Mouse (Mus musculus) hindbrain, embryonic 13.5 days (tissue): ENCODE measurements around the gene Ncoa3. TPM values are rescaled to one million over a fixed set of nuclear protein-coding genes. Genes with fewer than 3 reads are reported as not detected.
"Not testable (repeated sequence)": the region's sequence is repeated elsewhere in the genome, so short reads cannot be mapped to it uniquely, and the experiment has no call there.

Experiments used
- ATAC-seq: fragments of 200-750 bp; cut with Nextera tagmentation; 2 replicates; pipeline ENCODE4 v1.8.0; 2017; ENCODE audit warnings: moderate TSS enrichment; ENCODE audit not compliant: low FRiP score
- H3K27ac ChIP-seq: fragments of 300-500 bp; sonication (generic); 2 replicates; pipeline ENCODE4 v1.5.1; 2015; ENCODE audit warnings: inconsistent platforms, mild to moderate bottlenecking, moderate library complexity
- H3K27me3 ChIP-seq: fragments of 300-500 bp; sonication (generic); 2 replicates; pipeline ENCODE4 v1.6.1; 2015; ENCODE audit warnings: mild to moderate bottlenecking, inconsistent platforms
- H3K36me3 ChIP-seq: fragments of 300-500 bp; sonication (generic); 2 replicates; pipeline ENCODE4 v1.6.1; 2015; ENCODE audit warnings: mild to moderate bottlenecking, inconsistent platforms
- H3K4me1 ChIP-seq: fragments of 300-500 bp; sonication (generic); replicated peaks from 2 replicates; pipeline ENCODE4 v1.6.1; 2015; ENCODE audit warnings: inconsistent platforms
- H3K4me2 ChIP-seq: fragments of 300-500 bp; sonication (generic); 2 replicates; pipeline ENCODE4 v1.6.1; 2015; ENCODE audit warnings: inconsistent platforms, mild to moderate bottlenecking, moderate library complexity
- H3K4me3 ChIP-seq: fragments of 300-500 bp; sonication (generic); 2 replicates; pipeline ENCODE4 v1.5.1; 2015; ENCODE audit warnings: mild to moderate bottlenecking, inconsistent platforms
- H3K9ac ChIP-seq: fragments of 300-500 bp; sonication (generic); 2 replicates; pipeline ENCODE4 v1.6.1; 2015; ENCODE audit warnings: mild to moderate bottlenecking, inconsistent platforms
- H3K9me3 ChIP-seq: fragments of 300-500 bp; sonication (generic); 2 replicates; pipeline ENCODE4 v1.6.1; 2016; ENCODE audit warnings: inconsistent platforms
- WGBS: fragments of 180-500 bp; shearing (Covaris S2); methylation state at CpG from one replicate; pipeline ENCODE4 v1.1.7; 2015; 5-methylcytosine and 5-hydroxymethylcytosine counted together
- polyA plus RNA-seq: library from polyadenylated mRNA; unstranded; fragments of >200 nt; fragmentation: Nextera tagmentation; extraction: Ambion mirVana; gene quantifications from 2 replicates; pipeline ENCODE4 v1.2.1, GENCODE M21; 2015

The Ncoa3 gene
- polyA plus RNA-seq, 1 experiment from 2014 or later = 12.0 TPM

DNA sequence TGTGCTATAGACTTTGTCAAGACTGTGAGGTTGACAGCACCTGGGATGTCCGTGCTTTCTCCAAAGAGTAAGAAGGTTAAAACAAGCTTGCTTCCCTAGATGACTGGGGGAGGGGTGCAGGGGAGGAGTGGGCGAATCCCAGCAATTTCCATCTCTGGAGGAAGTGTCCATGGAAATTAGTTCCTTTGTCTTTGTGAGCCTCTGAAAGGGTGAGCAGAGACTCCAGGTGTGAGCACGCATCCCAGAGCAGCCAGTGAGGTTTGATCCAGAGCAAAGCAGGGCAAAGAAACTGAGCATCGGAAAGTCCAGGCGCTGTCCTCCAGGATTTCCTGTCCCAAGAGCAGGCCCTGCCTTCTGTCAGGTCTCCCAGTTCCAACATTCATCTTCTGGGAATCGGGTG lies 81.9 kb downstream of the Ncoa3 start:
- Histone ChIP-seq H3K27ac (peak overlapping the region; percentile 26; the same call in 1 of the 2 replicates), H3K4me3 (no peak overlapping the region), H3K4me2 (no peak overlapping the region), H3K9ac (no peak overlapping the region), H3K4me1 (peaks cover 14% of the 10 kb centered on the region), H3K9me3 (no peaks in the 10 kb centered on the region), H3K27me3 (no peaks in the 10 kb centered on the region), H3K36me3 (peaks cover 63% of the 10 kb centered on the region)
- WGBS = 53% methylated on average over 6 of the region's 6 CpGs
- no peak for ATAC-seq

DNA sequence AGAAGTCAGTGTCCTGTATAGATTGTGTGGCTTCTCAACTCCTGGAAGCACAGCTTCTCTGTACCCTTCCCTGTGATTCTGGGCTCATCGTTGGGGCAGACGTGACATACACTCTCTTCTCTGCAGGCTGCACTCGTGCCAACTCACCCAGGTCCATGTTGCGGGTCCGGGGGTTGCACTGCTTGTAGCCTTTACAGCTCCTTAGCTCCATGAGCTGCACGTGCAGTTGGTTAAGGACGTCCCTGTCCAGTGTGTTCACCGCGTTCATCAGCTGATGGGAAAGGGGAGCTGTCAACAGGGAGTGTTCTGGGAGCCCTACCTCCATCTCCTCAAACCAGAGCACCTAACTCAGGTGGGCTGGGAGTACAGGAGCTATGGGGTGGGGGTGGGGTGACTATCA lies 84.9 kb downstream of the Ncoa3 start:
- ATAC-seq = no peak
- no peak overlapping the region for H3K9ac ChIP-seq
- H3K9me3 ChIP-seq = no peaks in the 10 kb centered on the region
- H3K4me2 ChIP-seq = no peak overlapping the region
- no peak overlapping the region for H3K4me3 ChIP-seq
- 88% methylated on average over 9 of the region's 9 CpGs for WGBS
- H3K36me3 ChIP-seq = peaks cover 52% of the 10 kb centered on the region
- no peak overlapping the region for H3K27ac ChIP-seq
- no peaks in the 10 kb centered on the region for H3K27me3 ChIP-seq
- H3K4me1 ChIP-seq = peaks cover 23% of the 10 kb centered on the region

DNA sequence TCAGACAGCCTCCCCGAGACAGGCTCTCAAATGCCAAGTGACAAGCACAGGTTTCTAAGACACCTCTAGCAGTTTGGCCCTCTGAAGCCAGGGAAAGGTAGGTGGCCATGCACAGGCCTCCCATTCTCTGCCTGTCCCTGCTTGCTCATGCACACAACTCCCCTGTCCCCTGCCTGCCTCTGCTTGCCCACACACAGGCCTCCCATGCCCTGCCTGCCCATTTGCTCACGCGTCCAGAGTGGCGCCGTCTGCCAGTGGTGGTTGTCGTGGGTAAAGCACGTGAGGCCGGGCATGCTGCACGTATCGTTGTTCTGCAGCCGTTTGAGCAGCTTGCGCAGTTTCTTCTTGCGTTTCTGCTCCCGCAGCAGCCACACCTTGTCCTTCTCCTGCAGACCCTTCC lies 86.8 kb downstream of the Ncoa3 start:
- Histone ChIP-seq H3K27me3 (no peaks in the 10 kb centered on the region), H3K9me3 (no peaks in the 10 kb centered on the region), H3K4me3 (no peak overlapping the region), H3K4me1 (peaks cover 32% of the 10 kb centered on the region), H3K36me3 (peaks cover 43% of the 10 kb centered on the region), H3K27ac (no peak overlapping the region), H3K9ac (no peak overlapping the region), H3K4me2 (no peak overlapping the region)
- no peak for ATAC-seq
- WGBS = 96% methylated on average over 14 of the region's 14 CpGs

DNA sequence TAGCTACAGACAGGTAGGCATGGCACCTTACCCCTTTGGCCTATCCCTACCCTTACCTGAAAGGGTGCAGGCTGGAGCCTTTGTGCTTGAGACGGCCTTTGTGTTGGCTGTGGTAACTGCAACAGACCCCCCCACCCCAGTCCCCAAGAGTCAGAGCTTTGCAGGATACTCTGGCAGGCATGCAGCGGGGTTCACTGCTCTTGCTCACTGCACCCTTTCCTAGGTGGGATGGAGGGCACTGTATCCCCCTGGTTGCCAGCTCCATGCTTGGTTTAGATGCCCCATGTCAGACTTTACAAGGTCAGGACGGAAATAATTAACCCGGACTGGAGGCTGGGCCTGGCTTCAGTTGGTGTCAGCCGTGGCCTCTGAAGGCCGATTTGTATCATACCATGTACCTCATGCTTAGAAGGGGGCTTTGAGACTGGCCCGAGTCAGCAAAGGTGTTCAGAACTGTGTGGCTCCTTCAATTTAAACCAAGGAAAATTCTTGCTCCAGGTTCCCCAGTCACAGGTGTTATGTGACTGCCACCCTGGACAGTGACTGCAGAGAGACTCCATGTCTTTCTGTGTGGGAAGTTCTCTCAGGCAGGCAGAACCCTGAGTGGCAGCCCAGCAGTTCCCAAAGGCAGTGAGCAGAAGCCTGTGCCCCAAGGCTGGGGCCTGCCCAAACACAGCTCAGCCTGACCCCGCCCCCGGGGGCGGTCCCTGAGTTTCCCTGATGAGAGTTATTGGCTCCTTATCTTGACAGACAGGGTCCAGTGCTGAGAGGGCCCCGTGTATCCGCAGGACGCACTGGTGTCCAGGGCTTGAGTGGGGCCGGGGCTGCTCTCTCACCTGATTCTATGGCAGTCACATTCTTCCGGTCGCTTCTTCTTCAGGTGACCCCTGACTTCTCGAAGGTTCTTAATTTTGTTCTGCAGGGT lies 87.8 kb downstream of the Ncoa3 start:
- 61% methylated on average over 17 of the region's 17 CpGs for WGBS
- Histone ChIP-seq H3K4me2 (no peak overlapping the region), H3K36me3 (peaks cover 39% of the 10 kb centered on the region), H3K9ac (no peak overlapping the region), H3K4me3 (no peak overlapping the region), H3K27ac (no peak overlapping the region), H3K27me3 (no peaks in the 10 kb centered on the region), H3K9me3 (no peaks in the 10 kb centered on the region), H3K4me1 (peaks cover 25% of the 10 kb centered on the region)
- ATAC-seq = no peak

DNA sequence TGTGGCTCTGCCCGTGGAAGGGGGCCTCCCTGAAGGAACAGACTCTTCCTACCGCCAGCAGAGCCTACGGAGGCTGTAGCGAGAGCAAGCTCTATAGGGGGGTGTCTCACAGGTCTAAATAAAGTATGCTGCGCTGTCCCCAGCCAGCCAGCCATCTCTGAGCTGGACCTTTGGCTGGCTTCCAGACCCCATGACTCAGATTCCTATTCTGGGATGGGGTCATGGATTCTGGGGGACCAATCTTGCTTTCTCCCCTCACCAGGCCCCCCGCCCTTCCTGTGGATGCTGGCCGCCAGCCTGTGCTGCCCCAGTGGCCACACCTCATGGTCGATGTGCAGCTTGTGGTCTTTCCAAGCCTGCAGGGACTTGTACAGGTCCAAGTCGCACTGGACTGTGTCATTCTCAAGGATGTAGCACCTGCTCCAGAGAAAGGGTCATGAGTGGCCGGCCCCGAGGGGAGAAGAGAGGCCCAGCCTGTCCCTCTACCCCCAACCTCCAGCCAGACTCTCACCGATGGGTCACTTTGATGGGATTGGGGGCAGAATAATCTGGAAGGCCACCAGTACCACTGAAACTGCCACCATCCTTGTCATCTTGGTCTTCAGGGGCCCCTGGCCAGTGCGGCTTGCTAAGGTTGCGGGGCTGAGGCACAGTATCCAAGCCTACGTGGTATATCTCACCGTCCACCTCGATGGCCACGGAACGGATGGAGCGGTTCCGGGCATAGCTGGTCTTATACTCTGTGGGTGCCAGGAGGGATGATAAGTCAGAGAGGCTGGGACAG lies 88.7 kb downstream of the Ncoa3 start:
- peaks cover 46% of the 10 kb centered on the region for H3K36me3 ChIP-seq
- no peak for ATAC-seq
- H3K4me2 ChIP-seq = no peak overlapping the region

DNA sequence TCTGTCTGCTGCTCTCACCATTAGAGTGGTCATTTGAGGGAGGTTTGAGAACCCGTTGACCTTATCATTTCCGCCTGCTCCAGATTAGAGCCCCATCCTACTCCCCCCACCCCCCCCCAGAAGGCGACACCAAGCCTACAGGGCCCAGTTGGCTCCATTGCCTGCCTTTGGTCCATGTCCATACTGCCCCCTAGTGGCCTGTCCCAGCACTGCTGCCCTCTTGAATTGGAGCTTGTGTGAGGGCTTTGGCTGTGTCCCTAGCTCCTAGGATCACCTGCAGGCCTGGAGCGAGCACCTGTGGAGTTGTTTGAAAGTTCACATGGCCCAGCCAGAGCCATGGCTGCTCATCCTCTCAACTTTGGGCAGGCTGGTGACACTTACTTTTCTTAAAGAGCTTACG lies 89.8 kb downstream of the Ncoa3 start:
- Histone ChIP-seq H3K4me1 (peaks cover 22% of the 10 kb centered on the region), H3K9ac (no peak overlapping the region), H3K36me3 (peaks cover 55% of the 10 kb centered on the region), H3K27me3 (no peaks in the 10 kb centered on the region), H3K9me3 (no peaks in the 10 kb centered on the region), H3K27ac (no peak overlapping the region), H3K4me3 (no peak overlapping the region), H3K4me2 (no peak overlapping the region)
- WGBS = 65% methylated on average over 5 of the region's 5 CpGs
- ATAC-seq = no peak

More for the DNA sequence above, 88.7 kb downstream of the Ncoa3 start:
- Histone ChIP-seq H3K4me3 (no peak overlapping the region), H3K4me1 (peaks cover 22% of the 10 kb centered on the region), H3K27ac (no peak overlapping the region), H3K27me3 (no peaks in the 10 kb centered on the region), H3K9me3 (no peaks in the 10 kb centered on the region), H3K9ac (no peak overlapping the region)
- WGBS = 86% methylated on average over 21 of the region's 21 CpGs

DNA sequence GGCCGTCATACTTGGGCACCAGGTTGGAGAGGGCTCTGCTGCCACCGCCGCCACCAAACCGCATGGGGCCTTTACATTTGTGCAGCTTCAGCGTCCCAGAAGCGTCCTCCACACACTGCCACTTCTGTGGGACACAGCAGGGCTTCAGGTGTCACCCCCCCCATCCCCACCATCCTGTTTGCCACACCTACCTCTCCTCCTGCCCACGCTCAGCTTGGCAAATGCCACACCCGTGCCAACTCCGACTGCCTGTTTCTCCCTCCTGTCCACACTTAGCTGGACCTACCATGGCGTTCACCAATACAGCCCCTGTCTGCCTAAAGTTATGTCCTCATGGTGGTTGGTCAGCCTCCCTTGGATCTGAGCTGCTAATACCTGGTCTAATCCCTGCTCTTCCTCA lies 90.2 kb downstream of the Ncoa3 start:
- H3K27ac ChIP-seq = no peak overlapping the region; the same call in 1 of the 2 replicates
- H3K4me2 ChIP-seq = no peak overlapping the region
- WGBS = 89% methylated on average over 10 of the region's 10 CpGs
- no peaks in the 10 kb centered on the region for H3K9me3 ChIP-seq
- no peak overlapping the region for H3K9ac ChIP-seq
- H3K36me3 ChIP-seq = peaks cover 55% of the 10 kb centered on the region
- no peaks in the 10 kb centered on the region for H3K27me3 ChIP-seq
- ATAC-seq = no peak
- H3K4me1 ChIP-seq = peaks cover 22% of the 10 kb centered on the region
- no peak overlapping the region for H3K4me3 ChIP-seq

DNA sequence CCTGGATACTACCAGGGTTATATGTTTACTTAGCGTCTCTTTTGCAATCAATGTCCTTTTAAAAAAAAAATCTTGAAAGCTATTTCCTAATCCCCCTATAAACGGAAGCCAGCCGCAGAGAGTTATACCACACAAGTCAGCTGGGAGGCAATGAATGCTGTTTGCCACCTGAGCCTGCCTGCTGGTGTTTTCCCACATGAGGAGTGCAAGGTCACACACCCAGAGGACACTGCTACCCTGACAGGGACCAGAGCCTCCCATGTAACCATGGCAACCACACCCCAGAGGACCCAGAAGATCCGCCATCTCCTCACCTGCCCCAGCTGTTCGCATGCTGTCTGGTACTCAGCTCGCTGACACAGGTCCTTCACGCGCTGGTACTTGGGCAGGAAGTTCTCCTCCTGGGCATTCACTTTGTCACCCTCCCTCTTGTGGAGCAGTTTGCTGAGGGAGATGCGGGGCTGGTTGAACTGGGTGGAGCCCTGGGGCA lies 91.2 kb downstream of the Ncoa3 start:
- Histone ChIP-seq H3K27ac (0 out of 2 replicates have a peak overlapping the region, but pooled peaks have one; percentile 1), H3K36me3 (peaks cover 50% of the 10 kb centered on the region), H3K9ac (peak overlapping the region; percentile 5; the same call in 1 of the 2 replicates), H3K4me2 (no peak overlapping the region), H3K4me1 (peaks cover 22% of the 10 kb centered on the region), H3K9me3 (no peaks in the 10 kb centered on the region), H3K4me3 (no peak overlapping the region), H3K27me3 (no peaks in the 10 kb centered on the region)
- ATAC-seq = no peak
- 55% methylated on average over 9 of the region's 9 CpGs for WGBS

DNA sequence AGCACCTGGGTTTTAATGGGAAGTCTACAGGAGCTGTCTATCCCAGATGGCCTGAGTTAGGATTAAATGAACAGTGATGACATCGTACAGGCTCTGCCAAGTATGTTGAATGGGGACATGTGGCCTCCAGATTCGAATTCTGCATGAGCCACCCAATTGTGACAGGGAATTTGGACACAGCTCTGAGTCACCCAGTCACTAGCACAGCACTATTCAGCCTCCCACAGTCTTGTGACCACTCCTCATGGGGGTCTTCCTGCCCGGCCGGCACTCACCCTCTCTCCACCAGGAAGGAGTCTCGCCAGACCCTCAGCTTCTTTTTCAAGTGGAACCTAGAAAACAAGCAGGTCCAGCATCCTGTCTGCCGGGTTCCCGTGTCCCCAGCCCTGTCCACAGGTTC lies 91.7 kb downstream of the Ncoa3 start:
- no peak overlapping the region for H3K4me2 ChIP-seq
- no peak overlapping the region for H3K4me3 ChIP-seq
- no peak overlapping the region for H3K9ac ChIP-seq
- no peak for ATAC-seq
- H3K27ac ChIP-seq = no peak overlapping the region
- peaks cover 49% of the 10 kb centered on the region for H3K36me3 ChIP-seq
- 91% methylated on average over 7 of the region's 7 CpGs for WGBS
- no peaks in the 10 kb centered on the region for H3K27me3 ChIP-seq
- H3K9me3 ChIP-seq = no peaks in the 10 kb centered on the region
- peaks cover 22% of the 10 kb centered on the region for H3K4me1 ChIP-seq

DNA sequence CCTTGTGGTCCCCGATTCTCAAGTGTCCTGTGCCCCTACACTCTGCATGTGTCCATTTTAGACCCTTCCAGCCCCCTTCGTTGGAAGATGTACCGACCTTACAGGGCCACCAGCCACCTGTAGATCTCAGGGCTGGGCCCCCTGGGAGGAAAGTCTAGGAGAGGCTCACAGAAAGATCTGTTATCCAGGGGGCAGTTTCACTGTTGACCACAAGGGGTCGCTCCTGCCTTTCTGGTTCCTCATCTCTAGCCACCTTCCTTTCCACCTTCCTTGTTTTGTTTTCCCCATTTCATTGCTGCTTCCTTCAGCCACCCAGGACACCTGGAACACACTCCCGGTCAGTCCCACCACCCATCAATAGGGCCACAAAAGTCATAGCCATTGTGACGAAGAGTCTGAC lies 92.5 kb downstream of the Ncoa3 start:
- not testable (repeated sequence) for H3K27ac ChIP-seq, H3K4me2 ChIP-seq
- WGBS = 37% methylated on average over 6 of the region's 6 CpGs

DNA sequence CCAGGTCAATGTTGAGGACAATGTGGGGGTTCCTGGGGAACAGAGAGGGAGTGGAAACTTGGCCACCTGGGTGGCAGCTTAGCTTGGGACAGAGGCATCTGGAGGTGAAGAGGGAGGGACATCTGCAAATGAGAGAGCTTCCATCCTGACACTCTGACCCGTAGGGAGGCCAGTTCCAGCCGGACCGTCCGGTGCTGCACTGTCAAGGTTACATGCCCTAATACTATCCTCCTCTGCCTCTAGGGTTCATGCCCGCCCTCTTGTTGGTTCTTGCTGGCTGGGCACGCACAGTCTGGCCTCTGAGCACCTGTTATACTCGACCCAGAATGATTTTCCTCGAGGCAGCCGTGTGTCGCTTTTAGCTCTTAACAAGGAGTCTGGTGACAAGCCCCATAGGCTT lies 93.3 kb downstream of the Ncoa3 start:
- H3K27me3 ChIP-seq = no peaks in the 10 kb centered on the region
- H3K9me3 ChIP-seq = no peaks in the 10 kb centered on the region
- peaks cover 27% of the 10 kb centered on the region for H3K4me1 ChIP-seq
- H3K36me3 ChIP-seq = peaks cover 41% of the 10 kb centered on the region
- no peak for ATAC-seq
- H3K9ac ChIP-seq = no peak overlapping the region
- H3K4me3 ChIP-seq = no peak overlapping the region
- H3K4me2 ChIP-seq = no peak overlapping the region
- no peak overlapping the region for H3K27ac ChIP-seq
- 92% methylated on average over 10 of the region's 10 CpGs for WGBS

More for the DNA sequence above, 92.5 kb downstream of the Ncoa3 start:
- not testable (repeated sequence) for H3K9ac ChIP-seq, H3K4me3 ChIP-seq, H3K9me3 ChIP-seq, ATAC-seq, H3K27me3 ChIP-seq
- peaks cover 43% of the 10 kb centered on the region for H3K36me3 ChIP-seq
- H3K4me1 ChIP-seq = peaks cover 23% of the 10 kb centered on the region

DNA sequence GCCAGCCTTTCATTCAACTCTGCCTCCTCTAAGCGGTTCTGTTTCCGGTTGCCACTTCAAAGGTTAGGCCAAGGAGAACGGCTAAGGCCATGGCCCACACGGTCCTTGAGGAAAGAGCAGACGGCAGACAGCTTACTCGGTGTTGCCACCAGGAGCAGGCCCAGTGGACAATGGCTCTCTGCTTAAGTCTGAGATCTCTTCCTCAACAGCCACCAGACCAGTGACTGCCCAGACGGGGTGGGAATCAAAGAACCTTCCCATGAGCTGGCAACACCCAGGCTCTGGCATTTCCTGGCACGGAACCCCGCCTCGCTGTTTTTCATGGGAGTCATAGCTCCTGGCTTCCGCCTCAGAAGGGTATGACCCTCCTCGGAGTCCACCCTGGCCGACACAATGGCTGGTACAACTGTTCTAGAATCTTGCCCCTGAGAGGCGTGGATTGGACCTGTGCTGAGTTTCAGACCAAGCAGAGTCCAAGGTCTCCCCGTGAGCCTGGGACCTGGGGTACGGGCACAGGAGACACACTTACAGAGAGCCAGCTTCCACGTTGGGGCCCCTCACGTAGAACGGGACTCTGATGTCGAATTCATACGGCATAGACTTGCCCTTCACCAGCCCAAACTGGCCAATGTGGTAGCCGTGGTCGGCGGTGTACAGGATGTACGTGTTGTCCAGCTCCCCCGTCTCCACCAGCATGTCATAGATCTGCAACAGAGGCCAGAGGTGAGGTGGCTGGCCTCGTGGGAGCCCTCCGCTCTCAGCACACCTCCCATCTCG lies 94.2 kb downstream of the Ncoa3 start:
- no peak overlapping the region for H3K27ac ChIP-seq
- peaks cover 49% of the 10 kb centered on the region for H3K36me3 ChIP-seq
- H3K4me1 ChIP-seq = peaks cover 22% of the 10 kb centered on the region
- no peak for ATAC-seq
- 91% methylated on average over 29 of the region's 29 CpGs for WGBS
- no peak overlapping the region for H3K9ac ChIP-seq
- no peak overlapping the region for H3K4me2 ChIP-seq
- H3K27me3 ChIP-seq = 0 out of 2 replicates have a peak, but pooled peaks cover 3% of the 10 kb centered on the region
- no peak overlapping the region for H3K4me3 ChIP-seq
- H3K9me3 ChIP-seq = no peaks in the 10 kb centered on the region
